Mouse (Mus musculus) lung, adult 2 months (tissue): ENCODE data around the gene Cyb561d2.

ENCODE experiments used
- CTCF ChIP-seq: fragments of 200-500 bp; IDR thresholded peaks from 2 replicates; pipeline ENCODE4 v1.5.1; 2011; ENCODE audit warnings: mild to moderate bottlenecking, low read length, control low read depth; ENCODE audit not compliant: insufficient read depth
- POLR2A ChIP-seq: fragments of 200-500 bp; IDR thresholded peaks from 2 replicates; pipeline ENCODE4 v1.6.1; 2011; ENCODE audit warnings: low read depth, mild to moderate bottlenecking, control low read depth, low read length, borderline replicate concordance; ENCODE audit errors: extremely low read depth

- TF ChIP-seq CTCF (no peak), POLR2A (no peak)
Observed at GRCm38 (mm10) chr9:107545199-107545598, 3.2 kb upstream of the Cyb561d2 start.
